Mouse (Mus musculus) 3134 (cell line): ENCODE results near the gene Babam2.
"Not testable (repeated sequence)": the region's sequence is repeated elsewhere in the genome, so short reads cannot be mapped to it uniquely, and the experiment has no call there.

ENCODE experiments used
- DNase-seq: peaks from one replicate; pipeline ENCODE4 v3.0.0-alpha.2; 2011; ENCODE audit warnings: low spot score; ENCODE audit not compliant: insufficient read length; ENCODE audit errors: extremely low read depth

The Babam2 gene

GRCm38 (mm10) chr5:31771921-31772320, 74.4 kb downstream of the Babam2 start:
- no peak for DNase-seq

GRCm38 (mm10) chr5:31774976-31775375, 77.5 kb downstream of the Babam2 start:
- no peak for DNase-seq

- DNase-seq = no peak
These were observed 84.1 kb downstream of the Babam2 start for GRCm38 (mm10) chr5:31781624-31782023.

DNA sequence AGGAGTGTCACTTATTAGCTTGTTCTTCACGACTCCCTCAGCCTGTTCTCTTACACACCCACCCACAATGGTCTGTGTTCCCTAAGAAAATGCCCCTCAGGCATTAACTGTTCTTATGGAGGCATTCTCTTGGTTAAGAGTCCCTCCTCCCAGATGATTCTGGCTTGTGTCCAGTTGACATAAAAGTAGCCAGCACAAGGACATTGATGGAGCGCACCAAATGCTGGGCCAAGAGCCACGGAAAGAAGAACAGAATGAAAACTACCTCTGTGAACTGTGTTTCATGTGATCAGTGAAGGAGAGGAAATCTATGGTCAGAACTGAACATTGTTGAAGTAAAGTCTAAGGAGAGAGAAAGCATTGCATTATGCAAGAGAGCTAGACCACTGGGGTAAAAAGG, 89.7 kb downstream of the Babam2 start:
- DNase-seq = no peak

DNA sequence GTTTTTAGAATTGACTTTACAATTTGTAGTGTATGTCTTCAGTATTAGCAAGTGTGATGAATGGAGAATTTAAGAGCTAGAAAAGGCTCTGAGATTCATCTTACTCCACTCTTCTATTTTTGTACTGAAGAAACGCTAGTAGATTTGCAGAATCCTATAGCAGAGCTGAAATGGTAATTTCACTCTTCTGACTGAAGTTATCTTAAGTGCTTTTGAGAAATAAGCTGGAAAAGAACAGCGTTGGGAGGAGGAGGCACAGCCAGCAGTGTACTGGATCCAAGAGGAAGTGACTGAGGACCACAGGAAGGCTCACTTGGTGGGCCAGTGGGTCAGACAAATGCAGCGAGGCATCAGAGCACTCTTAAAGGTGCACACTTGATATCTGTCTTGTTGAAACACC, 90.1 kb downstream of the Babam2 start:
- no peak for DNase-seq

GRCm38 (mm10) chr5:31792338-31792737, 94.9 kb downstream of the Babam2 start:
- DNase-seq = no peak

DNA sequence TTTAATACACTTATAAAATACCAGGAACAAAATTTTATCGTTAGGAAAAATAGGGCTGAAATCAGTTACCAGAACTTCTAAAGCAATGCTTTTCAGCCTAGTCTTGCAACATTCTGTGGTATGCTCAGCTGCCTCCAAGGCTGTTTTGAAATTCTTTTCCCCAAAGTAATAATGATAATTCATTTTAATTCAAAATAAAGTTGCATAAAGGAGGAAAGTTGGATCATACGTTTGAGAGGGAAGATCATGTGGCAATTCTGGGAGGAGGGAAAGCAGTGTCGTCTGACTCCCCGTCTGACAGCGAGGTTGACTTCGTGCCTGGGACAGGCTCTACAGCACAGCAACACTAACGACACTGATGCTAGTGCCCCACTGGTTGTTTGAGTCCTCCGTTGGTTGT, 95.4 kb downstream of the Babam2 start:
- DNase-seq = peak; percentile 14

DNA sequence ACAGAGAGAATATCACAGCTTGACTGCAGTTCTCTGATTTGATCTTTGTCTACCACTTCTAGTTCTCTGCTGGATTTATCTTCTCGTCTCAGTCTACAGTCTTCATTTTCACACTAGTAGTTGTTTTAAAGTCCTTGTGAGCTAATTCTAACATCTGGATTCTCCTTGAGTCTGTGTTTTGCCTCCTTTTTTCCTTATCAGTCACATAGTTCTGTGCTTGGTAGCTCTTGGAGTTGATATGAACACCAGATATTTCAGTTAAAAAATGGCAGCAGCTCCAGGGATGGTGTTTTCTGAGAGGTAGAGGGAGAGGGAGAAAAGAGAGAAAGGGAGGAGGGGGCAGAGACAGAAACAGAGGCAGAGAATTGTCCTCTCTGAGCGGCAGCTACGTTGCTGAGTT, 97.9 kb downstream of the Babam2 start:
- no peak for DNase-seq

DNA sequence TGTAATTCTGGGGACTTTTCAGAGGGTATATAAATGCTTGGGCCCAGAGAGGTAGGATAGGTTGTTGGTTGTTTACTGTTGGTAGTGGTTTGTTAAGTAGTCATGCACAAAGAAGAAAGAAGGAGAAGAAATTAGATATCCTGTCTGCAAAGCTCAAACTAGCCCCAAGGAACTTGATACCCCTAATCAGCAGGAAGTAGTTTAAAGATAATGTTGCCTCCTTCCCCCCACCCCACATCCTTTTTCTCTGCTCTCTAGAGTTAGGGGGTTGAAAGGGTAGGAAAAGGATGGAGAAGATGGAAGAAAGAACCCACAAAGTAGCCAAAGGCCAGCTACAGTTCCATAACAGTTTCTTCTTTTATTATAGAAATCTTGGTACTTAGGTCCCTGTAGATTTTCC, 99.5 kb downstream of the Babam2 start:
- no peak for DNase-seq

DNA sequence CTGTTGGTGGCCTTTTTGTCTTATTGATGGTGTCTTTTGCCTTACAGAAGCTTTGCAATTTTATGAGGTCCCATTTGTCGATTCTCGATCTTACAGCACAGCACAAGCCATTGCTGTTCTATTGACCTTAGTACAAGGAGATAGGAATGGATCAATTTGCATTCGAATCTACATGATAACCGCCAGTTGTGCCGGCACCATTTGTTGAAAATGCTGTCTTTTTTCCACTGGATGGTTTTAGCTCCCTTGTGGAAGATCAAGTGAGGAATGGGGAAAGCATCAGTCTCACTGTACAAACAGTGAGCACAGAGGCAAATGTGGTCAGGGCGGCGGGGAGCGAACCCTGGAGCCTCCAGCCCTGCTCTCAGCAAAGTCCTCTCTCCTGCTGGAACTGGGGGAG, 106.7 kb downstream of the Babam2 start:
- not testable (repeated sequence) for DNase-seq

DNA sequence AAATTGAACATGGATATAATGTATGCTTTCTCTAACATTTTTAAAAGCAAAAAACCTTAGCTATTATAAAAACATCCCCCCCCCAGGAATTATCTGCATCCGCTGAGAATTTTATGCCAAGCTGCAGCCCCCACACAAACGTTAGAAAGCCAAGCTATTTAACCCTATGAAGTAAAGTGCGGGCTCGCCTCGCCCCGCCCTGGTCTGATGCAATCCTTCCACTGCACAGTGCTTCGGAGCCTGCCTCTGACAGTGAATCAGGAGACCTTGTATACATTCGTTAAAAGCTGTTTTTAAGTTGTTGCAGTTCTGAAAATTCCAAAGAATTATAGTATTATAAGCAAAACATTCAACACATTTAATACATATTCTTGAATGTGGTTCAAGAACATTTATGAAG, 107.3 kb downstream of the Babam2 start:
- DNase-seq = peak; percentile 34

DNA sequence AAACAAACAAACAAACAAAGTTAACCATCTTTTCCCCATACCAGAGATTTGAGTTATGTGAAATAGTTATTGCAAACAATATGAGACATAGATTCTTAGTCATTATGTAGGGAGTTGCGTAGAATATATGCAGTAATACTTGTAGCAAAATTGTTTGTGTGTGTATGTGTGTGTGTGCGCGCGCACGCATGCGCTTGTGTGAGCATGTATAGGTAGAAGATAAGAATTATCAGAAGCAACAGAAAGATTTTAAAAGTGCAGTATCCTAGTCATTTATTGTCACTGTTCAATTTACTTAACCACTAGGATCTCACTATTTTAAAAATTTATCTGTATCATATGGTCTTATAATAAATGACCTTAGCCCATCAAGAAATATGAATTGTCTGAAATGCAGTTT, 109.8 kb downstream of the Babam2 start:
- no peak for DNase-seq

DNA sequence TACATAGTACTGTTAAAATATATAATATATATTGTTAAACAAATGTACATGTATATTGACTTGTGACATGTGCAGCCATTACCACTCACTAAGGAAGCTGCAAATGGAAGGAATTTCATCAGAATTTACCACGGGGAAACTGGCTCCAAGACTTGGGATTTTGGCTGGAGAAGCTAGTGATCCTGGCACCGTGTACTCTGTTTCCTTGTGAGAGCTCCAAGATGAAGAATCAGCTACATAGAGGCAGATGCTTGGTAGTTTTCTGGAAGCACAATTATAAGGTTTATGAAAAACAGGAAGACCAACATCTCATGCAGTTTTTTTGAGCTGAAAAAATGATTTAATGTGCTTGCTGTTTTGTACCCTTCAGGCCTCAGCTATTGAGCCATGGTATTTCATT, 110.8 kb downstream of the Babam2 start:
- DNase-seq = no peak

DNA sequence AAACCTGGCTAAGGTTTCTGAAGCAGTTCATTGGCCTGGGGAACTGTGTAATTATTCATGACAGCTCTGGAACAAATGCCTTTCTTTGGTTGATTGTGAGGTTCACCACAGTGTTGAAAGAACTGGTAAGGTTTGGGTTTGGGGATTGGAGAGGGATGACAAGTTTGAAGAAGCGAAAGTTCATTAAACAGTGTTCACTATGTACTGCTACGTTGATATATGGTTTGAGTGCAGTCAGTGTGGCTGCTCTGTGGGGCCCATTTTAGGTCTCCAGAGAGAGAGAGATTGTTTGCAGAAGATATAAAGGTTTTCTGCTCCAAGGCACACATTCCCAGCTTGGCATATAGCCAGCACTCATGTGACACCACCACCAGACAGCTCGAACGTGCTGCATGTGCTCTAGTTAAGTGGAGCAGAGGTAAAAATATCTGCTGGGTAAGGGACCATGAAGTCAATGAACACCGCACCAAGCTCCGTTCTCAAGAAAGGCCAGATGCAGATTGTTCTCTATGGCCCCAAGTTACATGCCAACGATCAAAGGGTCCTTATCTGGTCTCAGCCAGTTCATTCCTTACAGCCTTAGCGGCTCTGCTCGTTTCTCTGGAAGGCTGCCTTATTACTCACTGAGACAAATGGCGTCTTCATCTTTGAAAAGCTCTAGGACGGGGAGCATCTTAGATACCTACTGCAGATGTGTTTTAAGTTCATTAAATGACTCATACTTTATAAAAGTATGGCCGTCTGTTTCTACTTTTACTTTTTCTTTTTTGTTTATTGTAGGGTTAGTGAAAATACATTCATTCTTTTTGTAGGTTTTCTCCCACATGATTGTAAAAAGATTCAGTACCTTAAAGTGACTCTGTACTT, 113.5 kb downstream of the Babam2 start:
- DNase-seq = no peak

DNA sequence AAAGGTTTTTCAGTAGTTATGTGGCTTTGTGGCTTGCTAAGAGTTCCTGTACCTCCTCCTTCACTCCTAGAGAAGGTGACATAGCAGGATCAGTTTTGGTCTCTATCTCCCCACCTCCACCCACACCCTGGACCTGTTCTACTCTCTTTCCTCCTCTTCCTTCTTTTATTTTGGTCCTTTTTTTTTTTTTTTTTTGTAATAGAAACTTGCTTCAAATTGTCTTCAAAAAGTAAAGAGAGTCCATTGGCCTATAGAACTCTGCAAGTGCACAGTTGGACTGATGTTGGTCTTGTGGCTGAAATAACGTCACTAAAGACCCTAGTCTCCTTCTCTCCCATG, 114.1 kb downstream of the Babam2 start:
- no peak for DNase-seq

DNA sequence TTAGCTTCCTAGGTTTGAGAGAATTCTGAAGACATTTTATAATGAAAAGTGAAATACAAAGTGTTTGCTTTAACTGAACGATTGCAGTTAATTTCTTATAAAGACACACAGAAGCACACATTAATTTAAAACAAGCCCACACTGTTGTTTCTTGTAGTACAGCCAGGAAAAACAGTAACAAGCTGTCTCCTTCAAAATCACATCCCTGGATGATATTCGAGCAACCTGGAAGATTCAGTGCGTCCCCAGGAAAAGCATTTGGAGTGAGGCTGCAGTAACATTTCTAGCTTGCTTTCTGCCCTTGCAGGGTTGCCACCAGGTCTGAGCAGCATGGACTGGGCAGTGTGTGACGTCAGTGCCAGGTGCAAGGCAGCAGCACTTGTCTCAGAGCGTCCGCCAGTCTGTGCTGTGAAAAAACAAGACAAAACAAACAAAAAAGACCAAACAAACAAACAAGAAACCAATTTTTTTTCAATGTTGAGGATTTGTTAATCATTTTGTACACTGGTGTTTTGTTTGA, 115.7 kb downstream of the Babam2 start:
- no peak for DNase-seq

GRCm38 (mm10) chr5:31814068-31814467, 116.6 kb downstream of the Babam2 start:
- DNase-seq = no peak

GRCm38 (mm10) chr5:31815129-31815528, 117.6 kb downstream of the Babam2 start:
- no peak for DNase-seq

DNA sequence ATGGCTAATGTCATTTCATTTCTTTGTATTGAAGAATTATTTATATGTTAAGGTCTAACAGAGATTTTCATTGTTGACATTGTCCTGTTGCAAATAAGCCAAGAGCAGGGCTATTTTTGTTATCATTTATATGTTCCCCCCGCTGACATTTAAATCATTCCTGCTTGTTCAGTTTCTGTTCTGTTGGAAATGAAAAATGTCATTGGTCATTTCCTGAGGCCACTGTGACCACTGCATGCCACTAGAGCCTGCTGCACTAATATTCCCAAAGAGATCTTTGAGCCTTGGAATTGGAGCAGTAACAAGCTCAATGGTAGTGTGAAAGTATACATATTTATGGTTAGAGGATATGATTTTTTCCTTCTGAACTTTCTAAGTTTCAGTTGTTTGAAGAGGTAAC, 118.6 kb downstream of the Babam2 start:
- no peak for DNase-seq

DNA sequence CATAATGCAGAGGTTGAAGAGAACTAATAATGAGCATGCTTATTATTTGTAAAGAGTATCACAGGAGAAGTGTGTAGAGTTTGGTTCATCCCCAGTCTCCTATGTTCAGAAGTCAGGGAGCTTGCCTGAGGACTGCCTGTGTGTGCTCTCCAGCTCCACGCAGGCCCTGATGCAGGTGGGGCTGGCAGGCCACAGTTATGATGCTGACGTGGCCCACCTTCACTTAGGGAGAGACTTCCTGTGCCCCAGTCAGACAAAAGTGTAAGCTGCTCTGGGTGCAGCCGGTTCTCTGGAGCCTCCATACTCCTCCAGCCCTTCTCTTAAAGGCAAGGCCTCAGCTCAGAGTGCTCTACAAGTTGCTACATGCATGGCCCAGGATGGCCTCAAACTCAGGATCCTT, 123.3 kb downstream of the Babam2 start:
- DNase-seq = no peak

GRCm38 (mm10) chr5:31821204-31821603, 123.7 kb downstream of the Babam2 start:
- DNase-seq = no peak

- no peak for DNase-seq
These were observed 126.2 kb downstream of the Babam2 start for GRCm38 (mm10) chr5:31823673-31824072.

DNA sequence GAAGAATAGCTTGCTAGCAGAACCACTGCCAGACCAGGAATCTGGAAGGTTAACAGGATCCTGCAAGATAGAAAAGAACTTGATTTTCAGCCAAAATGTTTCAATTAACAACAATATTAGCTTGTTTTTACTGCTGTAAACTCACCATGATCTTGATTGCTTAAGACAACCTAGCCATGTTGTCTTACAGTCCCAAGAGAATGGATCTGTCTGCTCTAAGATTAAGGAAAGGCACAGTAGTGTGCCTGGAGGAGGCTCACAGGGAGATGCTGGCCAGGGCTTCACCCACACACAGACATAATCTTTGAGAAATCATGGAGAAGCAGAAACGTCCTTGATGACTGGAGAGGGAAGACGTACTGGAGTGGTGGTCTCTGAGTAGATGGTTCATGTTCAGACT, 126.6 kb downstream of the Babam2 start:
- no peak for DNase-seq
